Mouse (Mus musculus): ENCODE measurements around the gene Josd2.

Gene Josd2

GRCm38 (mm10) chr7:44500046-44500445 lies 32.3 kb downstream of the Josd2 start:
- no peak for DNase-seq (ENCODE audit: low spot score)

- peak; percentile 77 for DNase-seq (ENCODE audit: low spot score)
These were observed 33.9 kb downstream of the Josd2 start for GRCm38 (mm10) chr7:44501563-44502115.

DNA sequence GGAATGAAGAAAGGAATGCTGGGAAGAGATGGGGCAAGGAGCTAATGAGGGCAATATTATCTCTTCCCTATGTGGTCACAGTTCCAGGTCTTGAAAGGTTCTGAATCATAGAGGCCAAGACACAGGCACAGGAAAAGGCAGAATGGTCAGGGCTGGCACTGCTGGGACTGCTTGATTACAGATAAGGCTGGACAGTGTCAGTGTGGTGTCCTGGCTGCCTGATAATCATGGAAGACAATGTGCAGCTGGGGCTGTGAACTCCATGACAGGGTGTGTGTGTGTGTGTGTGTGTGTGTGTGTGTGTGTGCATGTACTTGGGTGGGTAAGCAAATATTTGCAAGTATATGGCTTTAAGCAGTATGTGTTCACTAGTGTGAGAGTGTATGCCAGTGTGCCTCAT lies 39.7 kb downstream of the Josd2 start:
- DNase-seq (ENCODE audit: low spot score) = no peak

GRCm38 (mm10) chr7:44519240-44519913 lies 51.6 kb downstream of the Josd2 start:
- no peak for DNase-seq (ENCODE audit: low spot score)

DNA sequence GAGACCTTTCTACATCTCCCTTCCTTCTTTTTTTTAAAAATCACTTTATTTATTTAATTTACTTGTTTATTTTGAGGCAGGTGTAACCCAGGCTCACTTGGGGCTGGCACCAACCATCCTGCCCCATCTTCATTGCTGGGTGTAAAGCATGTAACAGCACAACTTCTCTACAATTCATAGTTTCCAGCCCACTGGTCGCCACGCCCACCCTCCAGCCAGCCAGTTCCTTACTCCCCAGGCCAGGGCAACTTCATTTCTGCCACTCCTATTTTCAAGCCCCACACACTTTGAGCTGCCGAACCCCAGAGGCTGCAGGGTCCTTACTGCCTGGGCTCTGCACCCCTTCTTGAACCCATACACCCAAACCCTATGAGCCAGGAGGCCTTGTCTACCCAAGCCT lies 53.2 kb downstream of the Josd2 start:
- DNase-seq (ENCODE audit: low spot score) = no peak

Data from layer of hippocampus, adult 11-12 months (tissue).